ENCODE assay signal across 19 mouse cellular contexts in genomic region chr12:99853323-99854258, GRCm38 (mm10). TPM values are rescaled to one million over a fixed set of nuclear protein-coding genes. Genes with fewer than 3 reads are reported as not detected.
A peak's percentile ranks its signal among the peaks of the same experiment; 100 is the strongest.
DNase-seq lines count a peak whose midpoint lies in the region; ATAC-seq and TF ChIP-seq lines count a peak whose summit lies in the region.
"Had no signal": no experiment of that assay in that cellular context is flagged by ENCODE, and none has a peak within 500 bp of the region (broad histone marks: within the 10 kb centered on the region; RNA-seq: fewer than 3 reads in every experiment).

No protein-coding gene starts in this region.

- DNase-seq in hindbrain, embryonic 11.5 days (ENCODE audit: low spot score), result no peak
- DNase-seq in hindbrain, embryonic 10.5 days (ENCODE audit: low spot score), result no peak
- peak; percentile 30 for DNase-seq in MN1 (ENCODE audit: low spot score)
- DNase-seq in midbrain, embryonic 14.5 days, result peak; percentile 77
- DNase-seq in kidney, adult 2 months, result no peak
- DNase-seq in spleen, postnatal 14 days (ENCODE audit: low spot score in 2 of 2), result no peak
- DNase-seq in urinary bladder, postnatal 4 days (ENCODE audit: low spot score in 2 of 2), result no peak
- DNase-seq: adrenal gland, postnatal 25 days; B cell, adult 2 months; cerebellum, adult 8-10 months; gastrocnemius, adult 2 months; heart, adult 2 months; liver; liver, postnatal 0 days; retina, postnatal 1 day had no signal

- H3K4me3 ChIP-seq in hindbrain, embryonic 11.5 days (ENCODE audit: low read depth, low read length), result no peak overlapping the region
- H3K4me3 ChIP-seq in hindbrain, embryonic 10.5 days, result no peak overlapping the region
- no peak overlapping the region for H3K4me3 ChIP-seq in forebrain, embryonic 16.5 days (replicated peaks; ENCODE audit: low read length)
- no peak overlapping the region for H3K4me3 ChIP-seq in midbrain, embryonic 14.5 days (replicated peaks; ENCODE audit: low read depth, low read length)
- no peak overlapping the region for H3K4me3 ChIP-seq in kidney, adult 2 months (ENCODE audit: insufficient read depth, low read depth, low read length)
- H3K4me3 ChIP-seq: gastrocnemius, adult 2 months; heart, adult 2 months; heart, embryonic 15.5 days had no signal

- no peaks in the 10 kb centered on the region for H3K4me1 ChIP-seq in hindbrain, embryonic 11.5 days (replicated peaks; ENCODE audit: control insufficient read depth, insufficient read depth, low read length)
- H3K4me1 ChIP-seq in hindbrain, embryonic 10.5 days (replicated peaks), result 0 out of 2 replicates have a peak, but pooled peaks cover 2% of the 10 kb centered on the region
- peaks cover 28% of the 10 kb centered on the region for H3K4me1 ChIP-seq in forebrain, embryonic 16.5 days (replicated peaks; ENCODE audit: control insufficient read depth, insufficient read depth, low read length)
- H3K4me1 ChIP-seq in midbrain, embryonic 14.5 days (ENCODE audit: control insufficient read depth, insufficient read depth, low read length), result peaks cover 15% of the 10 kb centered on the region
- no peaks in the 10 kb centered on the region for H3K4me1 ChIP-seq in kidney, adult 2 months (ENCODE audit: control insufficient read depth, insufficient read depth, low read length)

- no peaks in the 10 kb centered on the region for H3K36me3 ChIP-seq in hindbrain, embryonic 11.5 days (ENCODE audit: control insufficient read depth, insufficient read depth, low read length)
- H3K36me3 ChIP-seq in hindbrain, embryonic 10.5 days, result peaks cover 10% of the 10 kb centered on the region
- H3K36me3 ChIP-seq in forebrain, embryonic 16.5 days (ENCODE audit: control insufficient read depth, insufficient read depth), result no peaks in the 10 kb centered on the region
- H3K36me3 ChIP-seq in midbrain, embryonic 14.5 days (ENCODE audit: control insufficient read depth, insufficient read depth, low read length), result no peaks in the 10 kb centered on the region
- H3K36me3 ChIP-seq in kidney, adult 2 months (ENCODE audit: control insufficient read depth, insufficient read depth, low read length), result no peaks in the 10 kb centered on the region
- H3K36me3 ChIP-seq: heart, embryonic 15.5 days had no signal

- no peak overlapping the region for H3K4me2 ChIP-seq in hindbrain, embryonic 11.5 days (replicated peaks; ENCODE audit: low read depth, low read length)
- H3K4me2 ChIP-seq in forebrain, embryonic 16.5 days (ENCODE audit: low read length), result peak overlapping the region; percentile 2; the same call in 1 of the 2 replicates
- H3K4me2 ChIP-seq in midbrain, embryonic 14.5 days (ENCODE audit: low read length), result no peak overlapping the region
- H3K4me2 ChIP-seq: heart, embryonic 15.5 days had no signal

- ATAC-seq in hindbrain, embryonic 11.5 days (ENCODE audit: low FRiP score), result peak; percentile 54; the same call in 1 of the 2 replicates
- peak; percentile 76 for ATAC-seq in forebrain, embryonic 16.5 days
- peak; percentile 53; the same call in 1 of the 2 replicates for ATAC-seq in midbrain, embryonic 14.5 days (ENCODE audit: low FRiP score, low TSS enrichment)
- ATAC-seq: activated CD4-positive, CD25-positive, alpha-beta regulatory T cell, adult 4 months; liver, postnatal 0 days; Patski had no signal

- no peak for TF ChIP-seq POLR2A in kidney, adult 2 months (IDR thresholded peaks at IDR 0.05; ENCODE audit: low read depth, low read length)

- TF ChIP-seq CTCF in kidney, adult 2 months (conservative IDR thresholded peaks at IDR 0.05; ENCODE audit: insufficient read depth, insufficient read length, low read depth, low read length), result no peak

- no peaks in the 10 kb centered on the region for H3K27me3 ChIP-seq in hindbrain, embryonic 11.5 days (ENCODE audit: control insufficient read depth, insufficient read depth, low read length)
- no peaks in the 10 kb centered on the region for H3K27me3 ChIP-seq in hindbrain, embryonic 10.5 days (ENCODE audit: insufficient read depth, poor library complexity, severe bottlenecking)
- H3K27me3 ChIP-seq in forebrain, embryonic 16.5 days (replicated peaks; ENCODE audit: control insufficient read depth, insufficient read depth, low read length), result no peaks in the 10 kb centered on the region
- H3K27me3 ChIP-seq in midbrain, embryonic 14.5 days (ENCODE audit: control insufficient read depth, insufficient read depth, low read length), result no peaks in the 10 kb centered on the region
- no peaks in the 10 kb centered on the region for H3K27me3 ChIP-seq in kidney, adult 2 months (replicated peaks; ENCODE audit: control insufficient read depth, insufficient read depth, low read length)
- H3K27me3 ChIP-seq: heart, embryonic 15.5 days; Patski had no signal

- no peaks in the 10 kb centered on the region for H3K9me3 ChIP-seq in hindbrain, embryonic 11.5 days (ENCODE audit: control insufficient read depth, low read length)
- no peaks in the 10 kb centered on the region for H3K9me3 ChIP-seq in hindbrain, embryonic 10.5 days
- H3K9me3 ChIP-seq in forebrain, embryonic 16.5 days (ENCODE audit: control insufficient read depth, low read length), result no peaks in the 10 kb centered on the region
- H3K9me3 ChIP-seq in midbrain, embryonic 14.5 days (ENCODE audit: control insufficient read depth, low read length), result no peaks in the 10 kb centered on the region
- H3K9me3 ChIP-seq: heart, embryonic 15.5 days had no signal

- H3K9ac ChIP-seq in hindbrain, embryonic 11.5 days (ENCODE audit: low read depth, low read length), result no peak overlapping the region
- no peak overlapping the region for H3K9ac ChIP-seq in forebrain, embryonic 16.5 days (replicated peaks; ENCODE audit: low read depth, low read length)
- H3K9ac ChIP-seq in midbrain, embryonic 14.5 days (replicated peaks; ENCODE audit: low read length), result no peak overlapping the region
- H3K9ac ChIP-seq: heart, embryonic 15.5 days; liver, postnatal 0 days had no signal

- no peak overlapping the region for H3K27ac ChIP-seq in hindbrain, embryonic 11.5 days (ENCODE audit: low read depth, low read length)
- no peak overlapping the region for H3K27ac ChIP-seq in hindbrain, embryonic 10.5 days
- peak overlapping the region; percentile 56; the same call in 1 of the 2 replicates for H3K27ac ChIP-seq in forebrain, embryonic 16.5 days (ENCODE audit: low read length)
- H3K27ac ChIP-seq in midbrain, embryonic 14.5 days (replicated peaks; ENCODE audit: low read depth, low read length), result no peak overlapping the region; the same call in 1 of the 2 replicates
- no peak overlapping the region for H3K27ac ChIP-seq in kidney, adult 2 months (ENCODE audit: insufficient read depth, low read depth, low read length)
- H3K27ac ChIP-seq: gastrocnemius, adult 2 months; heart, adult 2 months; heart, embryonic 15.5 days had no signal

- 86% methylated on average over 14 of the region's 14 CpGs for WGBS in hindbrain, embryonic 11.5 days
- WGBS in hindbrain, embryonic 10.5 days, result 88% methylated on average over 14 of the region's 14 CpGs
- 34% methylated on average over 14 of the region's 14 CpGs for WGBS in forebrain, embryonic 16.5 days
- WGBS in midbrain, embryonic 14.5 days, result 58% methylated on average over 14 of the region's 14 CpGs
- 91% methylated on average over 14 of the region's 14 CpGs for WGBS in kidney, adult 2 months

RNA-seq across cellular contexts. Expression of gene Efcab11, which starts 30.6 kb away (rescaled TPM):
- polyA plus RNA-seq in hindbrain, embryonic 11.5 days (2014; fragmentation: Nextera tagmentation; extraction: Ambion mirVana), result 22.9 and 25.6 TPM in 2 replicates
- polyA plus RNA-seq in hindbrain, embryonic 10.5 days (2016; fragmentation: Nextera tagmentation; extraction: Ambion mirVana), result 21.9 and 24.4 TPM in 2 replicates
- 7.1 and 9.8 TPM in 2 replicates for polyA plus RNA-seq in forebrain, embryonic 16.5 days (2015; fragmentation: Nextera tagmentation; extraction: Ambion mirVana)
- polyA plus RNA-seq in midbrain, embryonic 14.5 days (2014; fragmentation: Nextera tagmentation; extraction: Ambion mirVana), result 5.4 and 6.5 TPM in 2 replicates
- 0.24 and 0.25 TPM in 2 replicates for polyA plus RNA-seq in kidney, adult 2 months (2012; rRNA removed)

RNA-seq across cellular contexts. Expression of gene Tdp1, which starts 30.7 kb away (rescaled TPM):
- polyA plus RNA-seq in hindbrain, embryonic 11.5 days (2014; fragmentation: Nextera tagmentation; extraction: Ambion mirVana), result 75.1 and 81.5 TPM in 2 replicates
- 77.9 and 83.9 TPM in 2 replicates for polyA plus RNA-seq in hindbrain, embryonic 10.5 days (2016; fragmentation: Nextera tagmentation; extraction: Ambion mirVana)
- polyA plus RNA-seq in forebrain, embryonic 16.5 days (2015; fragmentation: Nextera tagmentation; extraction: Ambion mirVana), result 73.7 and 75.1 TPM in 2 replicates
- 47.7 and 62.1 TPM in 2 replicates for polyA plus RNA-seq in midbrain, embryonic 14.5 days (2014; fragmentation: Nextera tagmentation; extraction: Ambion mirVana)
- polyA plus RNA-seq in kidney, adult 2 months (2012; rRNA removed), result 11.2 and 11.7 TPM in 2 replicates

Comparison
In these comparisons a context has a peak if more than half of its experiments do, and no peak if none do; other contexts are left out.
1. DNase-seq: peak in MN1 (single experiment) and midbrain, embryonic 14.5 days (single experiment); none in hindbrain, embryonic 11.5 days (single experiment), hindbrain, embryonic 10.5 days (single experiment), kidney, adult 2 months (single experiment), spleen, postnatal 14 days (0 of 2) and urinary bladder, postnatal 4 days (0 of 2).
2. Peak in every context shown above with its lines, with median percentiles within 50 percentile points of each other: ATAC-seq.